Mouse (Mus musculus) lung, adult 2 months (tissue): Measurements from ENCODE around the gene Sppl2b. TPM values are rescaled to one million over a fixed set of nuclear protein-coding genes. Genes with fewer than 3 reads are reported as not detected.

Experiments
- DNase-seq: peaks from one replicate; pipeline ENCODE4 v3.0.0; 2022
- H3K4me1 ChIP-seq: fragments of 200-500 bp; 2 replicates; pipeline ENCODE4 v1.6.1; 2011; ENCODE audit warnings: low read length; ENCODE audit not compliant: control insufficient read depth, insufficient read depth
- H3K4me3 ChIP-seq: fragments of 200-500 bp; replicated peaks from 2 replicates; pipeline ENCODE3; 2011; ENCODE audit warnings: low read depth, mild to moderate bottlenecking, control low read depth, low read length; ENCODE audit errors: extremely low read depth
- CTCF ChIP-seq: fragments of 200-500 bp; IDR thresholded peaks from 2 replicates; pipeline ENCODE4 v1.5.1; 2011; ENCODE audit warnings: mild to moderate bottlenecking, low read length, control low read depth; ENCODE audit not compliant: insufficient read depth
- POLR2A ChIP-seq: fragments of 200-500 bp; IDR thresholded peaks from 2 replicates; pipeline ENCODE4 v1.6.1; 2011; ENCODE audit warnings: low read depth, mild to moderate bottlenecking, control low read depth, low read length, borderline replicate concordance; ENCODE audit errors: extremely low read depth
- WGBS: fragments of 180-500 bp; shearing (Covaris S2); methylation state at CpG from one replicate; pipeline ENCODE4 v1.1.7; 2018; 5-methylcytosine and 5-hydroxymethylcytosine counted together
- polyA plus RNA-seq: library from polyadenylated mRNA; depleted of rRNA; stranded (reverse); fragments of >200 nt; gene quantifications from 2 replicates; pipeline ENCODE4 v1.2.3, GENCODE M21; 2012

Gene Sppl2b
- polyA plus RNA-seq, 1 experiment = 93.9 TPM

- no peak for DNase-seq
- WGBS = 96% methylated on average over 5 of the region's 5 CpGs
- H3K4me1 ChIP-seq = no peaks in the 10 kb centered on the region
- TF ChIP-seq CTCF = no peak
- no peak for TF ChIP-seq POLR2A
- no peak overlapping the region for H3K4me3 ChIP-seq
Measured at GRCm38 (mm10) chr10:80862305-80862704, 7.2 kb downstream of the Sppl2b start.

- TF ChIP-seq POLR2A (no peak), CTCF (no peak)
- no peak for DNase-seq
- no peak overlapping the region for H3K4me3 ChIP-seq
- no peaks in the 10 kb centered on the region for H3K4me1 ChIP-seq
- 84% methylated on average over 16 of the region's 16 CpGs for WGBS
Measured at GRCm38 (mm10) chr10:80864446-80864845, 9.4 kb downstream of the Sppl2b start.

GRCm38 (mm10) chr10:80870993-80871392 lies 15.9 kb downstream of the Sppl2b start:
- no peak for TF ChIP-seq CTCF
- no peak for TF ChIP-seq POLR2A
- DNase-seq = no peak
- WGBS = 61% methylated on average over 4 of the region's 6 CpGs
- Histone ChIP-seq H3K4me3 (no peak overlapping the region), H3K4me1 (no peaks in the 10 kb centered on the region)

DNA sequence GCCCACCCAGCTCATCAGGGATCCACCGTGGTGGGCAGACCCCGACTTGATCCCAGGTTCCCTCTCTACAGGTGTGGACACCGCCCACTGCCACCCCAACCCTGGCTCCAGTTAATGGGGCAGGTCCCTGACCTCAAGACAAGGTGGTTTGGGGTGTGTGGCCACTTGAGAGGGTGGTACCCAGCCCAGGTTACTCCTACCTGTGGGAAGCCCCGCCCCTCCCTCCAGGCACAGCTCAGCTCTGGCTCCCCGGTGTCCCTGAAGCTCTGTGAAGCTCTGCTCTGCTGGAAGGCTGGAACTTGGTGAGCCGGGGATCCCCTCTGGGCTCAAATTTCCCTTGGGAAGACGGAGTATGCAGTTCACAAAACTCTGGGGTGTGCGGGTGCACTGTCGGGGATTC lies 16.5 kb downstream of the Sppl2b start, which contains the start of gene Tmprss9:
Tmprss9 (plus strand) TSS at position 268 of the 400 bp plus-strand sequence.
- no peaks in the 10 kb centered on the region for H3K4me1 ChIP-seq
- H3K4me3 ChIP-seq = no peak within 1 kb of the TSS
- TF ChIP-seq POLR2A = no peak
- TF ChIP-seq CTCF = no peak
- WGBS = 29% methylated on average over 9 of the region's 9 CpGs
- DNase-seq = no peak

GRCm38 (mm10) chr10:80874035-80874434 lies 19.0 kb downstream of the Sppl2b start:
- WGBS = 74% methylated on average over 9 of the region's 9 CpGs

DNA sequence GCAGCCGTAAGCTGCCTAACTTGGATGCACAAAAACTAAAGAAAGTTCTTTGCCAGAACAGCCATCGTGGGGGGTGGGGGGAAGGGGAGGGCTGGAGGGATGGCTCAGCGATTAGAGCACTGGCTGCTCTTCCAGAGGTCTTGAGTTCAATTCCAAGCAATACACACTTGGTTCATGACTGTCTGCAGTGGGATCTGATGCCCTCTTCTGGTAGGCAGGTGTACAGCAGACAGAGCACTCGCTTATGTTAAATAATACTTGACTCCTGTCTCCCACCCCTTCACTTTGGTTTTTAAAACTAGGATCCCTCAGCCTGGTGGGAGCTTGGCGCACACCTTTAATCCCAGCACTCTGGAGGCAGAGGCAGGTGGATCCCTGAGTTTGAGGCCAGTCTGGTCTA lies 21.0 kb downstream of the Sppl2b start:
- no peaks in the 10 kb centered on the region for H3K4me1 ChIP-seq
- H3K4me3 ChIP-seq = no peak overlapping the region
- TF ChIP-seq CTCF (peak; percentile 62), POLR2A (no peak)
- peak; percentile 51 for DNase-seq
- WGBS = 28% methylated on average over 5 of the region's 5 CpGs

More at GRCm38 (mm10) chr10:80874035-80874434, 19.0 kb downstream of the Sppl2b start:
- TF ChIP-seq POLR2A (no peak), CTCF (no peak)
- Histone ChIP-seq H3K4me1 (no peaks in the 10 kb centered on the region), H3K4me3 (no peak overlapping the region)
- DNase-seq = no peak

GRCm38 (mm10) chr10:80876594-80876993 lies 21.5 kb downstream of the Sppl2b start:
- TF ChIP-seq CTCF (no peak), POLR2A (no peak)
- WGBS = 28% methylated on average over 3 of the region's 3 CpGs
- Histone ChIP-seq H3K4me3 (no peak overlapping the region), H3K4me1 (no peaks in the 10 kb centered on the region)
- no peak for DNase-seq

DNA sequence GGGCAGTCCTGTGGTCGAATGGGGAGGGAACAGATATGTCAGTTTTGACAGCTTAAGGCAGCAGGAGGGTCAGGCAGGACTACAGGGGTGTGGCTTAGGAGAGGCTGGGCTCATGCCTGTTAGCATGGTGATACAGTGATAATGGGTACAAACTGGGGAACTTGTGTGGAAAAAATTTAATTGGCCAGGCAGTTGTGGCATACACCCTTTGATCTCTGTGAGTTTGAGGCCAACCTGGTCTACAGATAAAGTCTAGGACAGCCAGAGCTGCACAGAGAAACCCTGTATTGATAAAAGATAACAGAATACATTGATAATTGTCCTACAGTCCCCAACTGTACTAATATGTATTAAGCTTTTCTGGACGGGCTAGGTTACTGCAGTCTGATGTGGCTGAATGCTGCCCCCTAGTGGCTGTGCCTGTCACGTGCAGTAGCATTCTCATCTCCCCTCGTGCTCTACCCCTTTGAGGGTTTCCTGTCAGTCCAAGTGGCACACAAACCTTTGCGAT lies 25.1 kb downstream of the Sppl2b start:
- Histone ChIP-seq H3K4me3 (no peak overlapping the region), H3K4me1 (no peaks in the 10 kb centered on the region)
- no peak for TF ChIP-seq POLR2A
- TF ChIP-seq CTCF = peak; percentile 98
- 7% methylated on average over 5 of the region's 5 CpGs for WGBS
- DNase-seq = peak; percentile 57

GRCm38 (mm10) chr10:80880901-80881300 lies 25.8 kb downstream of the Sppl2b start:
- no peak for DNase-seq
- WGBS = 69% methylated on average over 2 of the region's 2 CpGs
- Histone ChIP-seq H3K4me1 (no peaks in the 10 kb centered on the region), H3K4me3 (no peak overlapping the region)
- TF ChIP-seq CTCF = no peak
- TF ChIP-seq POLR2A = no peak

GRCm38 (mm10) chr10:80881301-80881700 lies 26.2 kb downstream of the Sppl2b start:
- Histone ChIP-seq H3K4me3 (no peak overlapping the region), H3K4me1 (no peaks in the 10 kb centered on the region)
- 25% methylated on average over 10 of the region's 10 CpGs for WGBS
- DNase-seq = peak; percentile 74
- TF ChIP-seq CTCF = peak; percentile 86
- TF ChIP-seq POLR2A = no peak

- WGBS = 33% methylated on average over 11 of the region's 11 CpGs
- TF ChIP-seq POLR2A = no peak
- TF ChIP-seq CTCF = no peak
- peak; percentile 23 for DNase-seq
- Histone ChIP-seq H3K4me3 (no peak overlapping the region), H3K4me1 (no peaks in the 10 kb centered on the region)
Measured at GRCm38 (mm10) chr10:80887181-80887580, 32.1 kb downstream of the Sppl2b start.
